Mouse (Mus musculus) intestine, embryonic 14.5 days (tissue): ENCODE data around the gene Serpina7. TPM values are rescaled to one million over a fixed set of nuclear protein-coding genes. Genes with fewer than 3 reads are reported as not detected.

ENCODE experiments used
- ATAC-seq: fragments of 200-750 bp; cut with Nextera tagmentation; replicated peaks from 2 replicates; pipeline ENCODE4 v1.8.0; 2017; ENCODE audit warnings: low read depth, moderate number of reproducible peaks, moderate TSS enrichment, moderate library complexity; ENCODE audit not compliant: low FRiP score, low TSS enrichment
- DNase-seq: peaks from one replicate; pipeline ENCODE4 v3.0.0-alpha.2; 2018; ENCODE audit warnings: low spot score
- H3K27ac ChIP-seq: fragments of 300-500 bp; sonication (generic); 2 replicates; pipeline ENCODE4 v1.5.1; 2014; ENCODE audit warnings: low read depth, mild to moderate bottlenecking, control low read depth
- H3K27me3 ChIP-seq: fragments of 300-500 bp; sonication (generic); replicated peaks from 2 replicates; pipeline ENCODE4 v1.6.1; 2014; ENCODE audit warnings: low read length, control low read depth; ENCODE audit not compliant: control insufficient read depth, insufficient read depth
- H3K36me3 ChIP-seq: fragments of 300-500 bp; sonication (generic); 2 replicates; pipeline ENCODE4 v1.6.1; 2014; ENCODE audit warnings: low read length, control low read depth; ENCODE audit not compliant: control insufficient read depth, insufficient read depth
- H3K4me1 ChIP-seq: fragments of 300-500 bp; sonication (generic); replicated peaks from 2 replicates; pipeline ENCODE4 v1.6.1; 2014; ENCODE audit warnings: low read length, control low read depth, mixed read lengths; ENCODE audit not compliant: control insufficient read depth, insufficient read depth
- H3K4me2 ChIP-seq: fragments of 300-500 bp; sonication (generic); 2 replicates; pipeline ENCODE4 v1.6.1; 2014; ENCODE audit warnings: low read length
- H3K4me3 ChIP-seq: fragments of 300-500 bp; sonication (generic); 2 replicates; pipeline ENCODE4 v1.5.1; 2014; ENCODE audit warnings: low read depth, low read length, control low read depth, mixed read lengths
- H3K9ac ChIP-seq: fragments of 300-500 bp; sonication (generic); 2 replicates; pipeline ENCODE4 v1.6.1; 2014; ENCODE audit warnings: mild to moderate bottlenecking, low read length
- H3K9me3 ChIP-seq: fragments of 300-500 bp; sonication (generic); 2 replicates; pipeline ENCODE4 v1.6.1; 2016; ENCODE audit warnings: low read length, control low read depth; ENCODE audit not compliant: control insufficient read depth
- WGBS: fragments of 180-500 bp; shearing (Covaris S2); extraction: QIAGEN DNeasy Blood & Tissue Kit; methylation state at CpG from one replicate; pipeline ENCODE4 v1.1.7; 2014; 5-methylcytosine and 5-hydroxymethylcytosine counted together
- polyA plus RNA-seq: library from polyadenylated mRNA; unstranded; fragments of >200 nt; fragmentation: Nextera tagmentation; extraction: Ambion mirVana; gene quantifications from 2 replicates; pipeline ENCODE4 v1.2.1, GENCODE M21; 2014

Serpina7 gene
- polyA plus RNA-seq, 1 experiment from 2014 or later: not detected

GRCm38 (mm10) chrX:139039314-139039713, 45.7 kb downstream of the Serpina7 start:
- no peaks in the 10 kb centered on the region for H3K4me1 ChIP-seq
- H3K4me2 ChIP-seq: no peak overlapping the region
- no peak for ATAC-seq
- no peaks in the 10 kb centered on the region for H3K36me3 ChIP-seq
- H3K4me3 ChIP-seq: no peak overlapping the region
- H3K27ac ChIP-seq: no peak overlapping the region
- no peaks in the 10 kb centered on the region for H3K27me3 ChIP-seq
- no peaks in the 10 kb centered on the region for H3K9me3 ChIP-seq
- H3K9ac ChIP-seq: no peak overlapping the region
- 72% methylated on average over 2 of the region's 2 CpGs for WGBS
- no peak for DNase-seq

DNA sequence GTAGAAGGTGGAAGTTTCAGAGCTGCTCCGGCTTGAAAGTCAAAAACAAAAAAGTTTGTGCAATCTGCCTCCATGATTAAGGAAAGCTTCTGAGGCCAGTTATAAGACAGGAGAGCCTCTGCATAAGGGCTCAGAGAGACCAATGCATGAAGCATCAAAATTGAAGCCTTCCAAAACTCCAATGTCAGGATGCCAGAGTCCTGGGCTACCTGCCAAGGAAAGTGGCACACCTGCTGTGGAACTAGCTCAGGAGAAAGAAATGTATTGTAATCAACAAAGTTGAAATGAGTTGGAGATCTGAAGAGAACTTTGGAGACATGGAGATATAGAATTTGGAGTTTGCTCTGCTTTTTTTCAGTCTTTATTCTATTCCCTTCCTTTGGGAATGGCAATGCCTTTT, 47.4 kb downstream of the Serpina7 start:
- H3K4me1 ChIP-seq: no peaks in the 10 kb centered on the region
- no peak overlapping the region for H3K9ac ChIP-seq
- H3K4me2 ChIP-seq: no peak overlapping the region
- H3K36me3 ChIP-seq: no peaks in the 10 kb centered on the region
- H3K27ac ChIP-seq: no peak overlapping the region
- H3K9me3 ChIP-seq: no peaks in the 10 kb centered on the region
- DNase-seq: no peak
- H3K4me3 ChIP-seq: no peak overlapping the region
- ATAC-seq: no peak
- 90% methylated on average over 1 of the region's 1 CpGs for WGBS
- H3K27me3 ChIP-seq: no peaks in the 10 kb centered on the region

Other genes with a start within 250 kb of the Serpina7 start
- gene Nrk, start 170.8 kb downstream of the Serpina7 start, polyA plus RNA-seq: 17.2 and 19.2 TPM in 2 replicates
- gene 4930513O06Rik, start 1.0 kb upstream of the Serpina7 start, polyA plus RNA-seq: not detected in 2 replicates
- not detected in 2 replicates for gene 4933428M09Rik, start 94.0 kb upstream of the Serpina7 start, polyA plus RNA-seq
- 14.6 and 18.4 TPM in 2 replicates for gene Mum1l1, start 124.8 kb upstream of the Serpina7 start, polyA plus RNA-seq
- not detected in 2 replicates for gene Trap1a, start 248.4 kb upstream of the Serpina7 start, polyA plus RNA-seq